Comparison of ENCODE assay signal across 8 mouse cellular contexts in genomic region chr11:100297801-100298200, GRCm38 (mm10). TPM values are rescaled to one million over a fixed set of nuclear protein-coding genes. Genes with fewer than 3 reads are reported as not detected.
A peak's percentile ranks its signal among the peaks of the same experiment; 100 is the strongest.
DNase-seq lines count a peak whose midpoint lies in the region; ATAC-seq lines count a peak whose summit lies in the region.

No protein-coding gene starts in this region.

- no peaks in the 10 kb centered on the region for H3K27me3 ChIP-seq in hindbrain, embryonic 16.5 days (replicated peaks; ENCODE audit: control insufficient read depth, insufficient read depth, low read length)
- no peaks in the 10 kb centered on the region for H3K27me3 ChIP-seq in midbrain, embryonic 14.5 days (ENCODE audit: control insufficient read depth, insufficient read depth, low read length)

- WGBS in hindbrain, embryonic 16.5 days, result 37% methylated on average over 5 of the region's 5 CpGs
- WGBS in midbrain, embryonic 14.5 days, result 47% methylated on average over 5 of the region's 5 CpGs

- no peak overlapping the region for H3K27ac ChIP-seq in hindbrain, embryonic 16.5 days (ENCODE audit: low read depth, low read length)
- no peak overlapping the region for H3K27ac ChIP-seq in midbrain, embryonic 14.5 days (replicated peaks; ENCODE audit: low read depth, low read length)

- peak overlapping the region; percentile 53 for H3K4me2 ChIP-seq in hindbrain, embryonic 16.5 days (ENCODE audit: low read length)
- H3K4me2 ChIP-seq in midbrain, embryonic 14.5 days (ENCODE audit: low read length), result peak overlapping the region; percentile 34

- H3K9me3 ChIP-seq in hindbrain, embryonic 16.5 days (ENCODE audit: control insufficient read depth, low read length), result no peaks in the 10 kb centered on the region
- no peaks in the 10 kb centered on the region for H3K9me3 ChIP-seq in midbrain, embryonic 14.5 days (ENCODE audit: control insufficient read depth, low read length)

- ATAC-seq in hindbrain, embryonic 16.5 days, result no peak
- no peak for ATAC-seq in midbrain, embryonic 14.5 days (ENCODE audit: low FRiP score, low TSS enrichment)

- intact Hi-C loops in gastrocnemius, postnatal 36 days (cut with DNase I), result loop anchor here (5.0 kb wide), 1 partner anchor 130 kb away; no protein-coding TSS in a partner anchor

- H3K4me1 ChIP-seq in hindbrain, embryonic 16.5 days (ENCODE audit: control insufficient read depth, insufficient read depth, low read depth, low read length), result peaks cover 2% of the 10 kb centered on the region; the same call in 1 of the 2 replicates
- H3K4me1 ChIP-seq in midbrain, embryonic 14.5 days (ENCODE audit: control insufficient read depth, insufficient read depth, low read length), result no peaks in the 10 kb centered on the region

- H3K36me3 ChIP-seq in hindbrain, embryonic 16.5 days (ENCODE audit: control insufficient read depth, insufficient read depth, low read length), result no peaks in the 10 kb centered on the region
- no peaks in the 10 kb centered on the region for H3K36me3 ChIP-seq in midbrain, embryonic 14.5 days (ENCODE audit: control insufficient read depth, insufficient read depth, low read length)

- peak; percentile 47 to 65 for DNase-seq in cerebellum, postnatal 10 days
- DNase-seq in cerebellum, adult 8-10 months, result no peak
- peak; percentile 25 to 58 for DNase-seq in spleen, postnatal 10 days (ENCODE audit: low spot score in 2 of 2)
- no peak for DNase-seq in spleen, postnatal 14 days (ENCODE audit: low spot score in 2 of 2)
- no peak for DNase-seq in midbrain, embryonic 14.5 days
- no peak for DNase-seq in yolk sac, embryonic 10.5 days (ENCODE audit: low spot score)
- no peak for DNase-seq in gastrocnemius, postnatal 36 days

- no peak overlapping the region for H3K9ac ChIP-seq in hindbrain, embryonic 16.5 days (ENCODE audit: low read depth, low read length)
- no peak overlapping the region for H3K9ac ChIP-seq in midbrain, embryonic 14.5 days (replicated peaks; ENCODE audit: low read length)

- no peak overlapping the region; the same call in 1 of the 2 replicates for H3K4me3 ChIP-seq in hindbrain, embryonic 16.5 days (ENCODE audit: low read length)
- no peak overlapping the region for H3K4me3 ChIP-seq in midbrain, embryonic 14.5 days (replicated peaks; ENCODE audit: low read depth, low read length)

RNA-seq across cellular contexts. Expression of gene Eif1, which starts 21.9 kb away (rescaled TPM):
- polyA plus RNA-seq in hindbrain, embryonic 16.5 days (2015; fragmentation: Nextera tagmentation; extraction: Ambion mirVana), result 1,208 and 1,248 TPM in 2 replicates
- polyA plus RNA-seq in midbrain, embryonic 14.5 days (2014; fragmentation: Nextera tagmentation; extraction: Ambion mirVana), result 1,318 and 1,476 TPM in 2 replicates
- total RNA-seq in gastrocnemius, postnatal 36 days (2021), result 1,000 to 10,000 TPM in 1 of 2 experiments, 100 to 1,000 TPM in 1; 947 to 1,138 TPM

RNA-seq across cellular contexts. Expression of gene Krt42, which starts 28.1 kb away (rescaled TPM):
- polyA plus RNA-seq in hindbrain, embryonic 16.5 days (2015; fragmentation: Nextera tagmentation; extraction: Ambion mirVana), result not detected in 2 replicates
- polyA plus RNA-seq in midbrain, embryonic 14.5 days (2014; fragmentation: Nextera tagmentation; extraction: Ambion mirVana), result not detected in 2 replicates
- total RNA-seq in gastrocnemius, postnatal 36 days (2021), result not detected

RNA-seq across cellular contexts. Expression of gene Gast, which starts 36.4 kb away (rescaled TPM):
- polyA plus RNA-seq in hindbrain, embryonic 16.5 days (2015; fragmentation: Nextera tagmentation; extraction: Ambion mirVana), result 0.52 TPM in 1 of 2 replicates, not detected in the other
- 0.93 and 1.3 TPM in 2 replicates for polyA plus RNA-seq in midbrain, embryonic 14.5 days (2014; fragmentation: Nextera tagmentation; extraction: Ambion mirVana)
- total RNA-seq in gastrocnemius, postnatal 36 days (2021), result not detected

RNA-seq across cellular contexts. Expression of gene Krt17, which starts 37.0 kb away (rescaled TPM):
- polyA plus RNA-seq in hindbrain, embryonic 16.5 days (2015; fragmentation: Nextera tagmentation; extraction: Ambion mirVana), result 0.36 and 0.70 TPM in 2 replicates
- not detected in 2 replicates for polyA plus RNA-seq in midbrain, embryonic 14.5 days (2014; fragmentation: Nextera tagmentation; extraction: Ambion mirVana)
- under 1 TPM in 1 of 2 experiments, not detected in 1; 0.82 TPM for total RNA-seq in gastrocnemius, postnatal 36 days (2021)

RNA-seq across cellular contexts. Expression of gene Krt16, which starts 49.1 kb away (rescaled TPM):
- polyA plus RNA-seq in hindbrain, embryonic 16.5 days (2015; fragmentation: Nextera tagmentation; extraction: Ambion mirVana), result not detected in 2 replicates
- polyA plus RNA-seq in midbrain, embryonic 14.5 days (2014; fragmentation: Nextera tagmentation; extraction: Ambion mirVana), result not detected in 2 replicates
- not detected for total RNA-seq in gastrocnemius, postnatal 36 days (2021)

Comparison
In these comparisons a context has a peak if more than half of its experiments do, and no peak if none do; other contexts are left out.
1. DNase-seq: peak in cerebellum, postnatal 10 days (2 of 2) and spleen, postnatal 10 days (2 of 2); none in cerebellum, adult 8-10 months (single experiment), spleen, postnatal 14 days (0 of 2), midbrain, embryonic 14.5 days (single experiment), yolk sac, embryonic 10.5 days (single experiment) and gastrocnemius, postnatal 36 days (0 of 2).